Mouse (Mus musculus): Measurements from ENCODE around the gene Gm49345. TPM values are rescaled to one million over a fixed set of nuclear protein-coding genes. Genes with fewer than 3 reads are reported as not detected.
A peak's percentile ranks its signal among the peaks of the same experiment; 100 is the strongest.

Gene Gm49345
- total and polyA plus RNA-seq, 3 experiments, result 1.2 TPM; not detected in 2

DNA sequence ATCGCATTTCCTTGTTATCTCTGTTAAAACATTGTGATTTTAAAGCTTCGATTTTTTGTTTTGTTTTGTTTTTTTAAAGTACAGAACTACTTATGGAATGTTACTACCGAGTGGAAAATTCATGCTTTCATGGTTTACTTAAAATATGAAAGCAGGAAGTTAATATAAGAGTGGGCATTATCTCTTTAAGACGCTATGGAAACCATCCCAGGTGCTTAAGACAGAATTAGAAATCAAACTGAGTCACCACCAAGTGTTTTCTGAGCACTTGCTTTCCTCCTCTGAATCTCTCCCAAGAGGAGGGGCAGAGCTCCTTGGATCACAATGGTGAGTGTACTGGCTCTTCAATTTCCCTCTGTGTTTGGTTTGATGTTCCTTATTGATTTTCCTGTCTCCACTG, 27.5 kb downstream of the Gm49345 start:
- Histone ChIP-seq H3K4me2 (ENCODE audit: insufficient read depth, low read depth, poor library complexity, severe bottlenecking) (no peak overlapping the region; the same call in 1 of the 2 replicates), H3K36me3 (replicated peaks in 1 of 2; ENCODE audit: control insufficient read depth in 1 of 2, insufficient read depth in 1 of 2, low read length in 1 of 2) (peaks cover 0 to 5% of the 10 kb centered on the region in 2 experiments), H3K4me1 (ENCODE audit: control insufficient read depth in 1 of 2, insufficient read depth in 2 of 2) (peaks cover 0 to 5% of the 10 kb centered on the region in 2 experiments; a peak in 2 of 4 replicates), H3K27me3 (replicated peaks) (no peaks in the 10 kb centered on the region), H3K9me3 (replicated peaks; ENCODE audit: low read length) (no peaks in the 10 kb centered on the region), H3K79me2 (replicated peaks; ENCODE audit: control insufficient read depth, extremely low read depth, insufficient read depth, poor library complexity, severe bottlenecking) (no peaks in the 10 kb centered on the region), H3K9ac (ENCODE audit: insufficient read depth, low read depth) (no peak overlapping the region), H3K27ac (ENCODE audit: insufficient read depth, low read depth) (no peak overlapping the region), H3K4me3 (replicated peaks in 1 of 3; ENCODE audit: low read depth in 2 of 3, low read length in 2 of 3, poor library complexity in 1 of 3) (no peak overlapping the region)
- DNase-seq (ENCODE audit: extremely low read depth), result peak; percentile 17
- in situ Hi-C loops (cut with MboI; ENCODE audit: low pct_ligation_motif_present, low pct_unique_long_range_greater_than_20kb, low sequenced_read_pairs), result no loop called here
- dilution Hi-C loops (cut with MboI; ENCODE audit: extremely low pct_ligation_motif_present, extremely low pct_unique_long_range_greater_than_20kb, low sequenced_read_pairs), result no loop called here
- TF ChIP-seq HCFC1 (IDR thresholded peaks at IDR 0.05; ENCODE audit: low read depth, low read length), result no peak
- no peak for TF ChIP-seq POLR2A (IDR thresholded peaks at IDR 0.05; ENCODE audit: low read depth, low read length)
- TF ChIP-seq ZKSCAN1 (IDR thresholded peaks at IDR 0.05; ENCODE audit: borderline replicate concordance, low read depth, low read length), result no peak
- no peak for TF ChIP-seq ZC3H11A (IDR thresholded peaks at IDR 0.05; ENCODE audit: low read depth, low read length)
- no peak for TF ChIP-seq NELFE (IDR thresholded peaks at IDR 0.05; ENCODE audit: low read depth, low read length)
- no peak for TF ChIP-seq MXI1 (IDR thresholded peaks at IDR 0.05; ENCODE audit: low read depth, low read length)

DNA sequence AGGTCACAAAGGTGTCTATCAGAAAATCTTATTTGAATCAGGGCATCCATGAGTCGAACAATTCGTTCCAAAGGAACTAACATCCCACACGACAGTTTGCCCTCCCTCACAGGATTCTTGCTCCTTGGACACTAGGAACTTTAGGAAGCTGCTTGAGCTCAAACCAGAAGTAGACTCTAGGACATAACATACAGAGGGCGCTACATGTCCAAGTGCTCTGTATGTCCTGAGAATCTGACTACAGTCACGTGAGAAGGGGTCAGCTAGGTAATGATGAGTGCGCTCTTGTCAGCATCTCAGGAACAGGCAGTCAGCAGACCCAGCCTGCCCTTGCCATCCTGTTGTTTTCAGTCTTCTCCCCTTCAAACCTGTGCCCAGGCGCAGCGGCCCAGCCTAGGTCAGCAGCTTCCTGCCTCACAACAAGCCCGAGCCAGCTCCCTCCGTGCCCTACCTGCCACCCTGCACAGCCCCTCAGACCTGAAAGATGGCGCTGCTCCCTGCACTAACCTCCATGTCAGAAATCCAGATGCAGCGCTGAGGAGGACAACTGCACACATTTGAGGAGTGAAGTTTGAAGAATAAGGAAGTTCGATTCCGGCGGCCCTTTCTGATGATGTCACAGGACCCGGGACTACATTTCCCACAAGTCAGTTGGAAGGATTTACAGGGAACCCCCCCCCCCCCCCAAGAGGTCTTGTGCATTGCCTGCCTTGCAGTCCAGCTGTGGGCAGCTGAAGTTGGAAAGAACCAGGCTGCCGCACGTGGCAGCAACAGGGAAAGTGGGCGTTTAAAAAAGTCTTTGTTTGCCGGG, 28.3 kb downstream of the Gm49345 start, which contains the start of gene Zfp729b:
Gene Zfp729b, minus strand, starts transcription at position 642 of the 811 bp plus-strand sequence.
- no peaks in the 10 kb centered on the region for H3K79me2 ChIP-seq (replicated peaks; ENCODE audit: control insufficient read depth, extremely low read depth, insufficient read depth, poor library complexity, severe bottlenecking)
- H3K27ac ChIP-seq (ENCODE audit: insufficient read depth, low read depth), result peak within 1 kb of the TSS; percentile 68
- H3K9me3 ChIP-seq (replicated peaks; ENCODE audit: low read length), result no peaks in the 10 kb centered on the region
- dilution Hi-C loops (cut with MboI; ENCODE audit: extremely low pct_ligation_motif_present, extremely low pct_unique_long_range_greater_than_20kb, low sequenced_read_pairs), result no loop called here
- peak; percentile 91 for DNase-seq (ENCODE audit: extremely low read depth)
- H3K36me3 ChIP-seq (replicated peaks in 1 of 2; ENCODE audit: control insufficient read depth in 1 of 2, insufficient read depth in 1 of 2, low read length in 1 of 2), result peaks cover 0 to 5% of the 10 kb centered on the region in 2 experiments
- H3K4me2 ChIP-seq (ENCODE audit: insufficient read depth, low read depth, poor library complexity, severe bottlenecking), result peak within 1 kb of the TSS; percentile 77
- no peaks in the 10 kb centered on the region for H3K27me3 ChIP-seq (replicated peaks)
- in situ Hi-C loops (cut with MboI; ENCODE audit: low pct_ligation_motif_present, low pct_unique_long_range_greater_than_20kb, low sequenced_read_pairs), result no loop called here
- peaks cover 0 to 5% of the 10 kb centered on the region in 2 experiments; a peak in 2 of 4 replicates for H3K4me1 ChIP-seq (ENCODE audit: control insufficient read depth in 1 of 2, insufficient read depth in 2 of 2)
- H3K4me3 ChIP-seq (replicated peaks in 1 of 3; ENCODE audit: low read depth in 2 of 3, low read length in 2 of 3, poor library complexity in 1 of 3), result peak within 1 kb of the TSS; percentile 57 to 79 (median 79)
- peak within 1 kb of the TSS; percentile 43; the same call in 1 of the 2 replicates for H3K9ac ChIP-seq (ENCODE audit: insufficient read depth, low read depth)
- peak; percentile 68 for TF ChIP-seq USF1 (IDR thresholded peaks at IDR 0.05; ENCODE audit: low read depth, low read length)
- peak; percentile 94 for TF ChIP-seq ELF1 (IDR thresholded peaks at IDR 0.05; ENCODE audit: low read depth, low read length)
- peak; percentile 29; the same call in 1 of the 2 replicates for TF ChIP-seq IRF4 (IDR thresholded peaks at IDR 0.05; ENCODE audit: low read depth, low read length)
- TF ChIP-seq ETS1 (conservative IDR thresholded peaks at IDR 0.05; ENCODE audit: low read depth, low read length), result peak; percentile 23; the same call in 1 of the 2 replicates
- no peak for TF ChIP-seq ZKSCAN1 (IDR thresholded peaks at IDR 0.05; ENCODE audit: borderline replicate concordance, low read depth, low read length)
- TF ChIP-seq MYC (IDR thresholded peaks at IDR 0.05; ENCODE audit: low read depth, low read length), result peak; percentile 46
- TF ChIP-seq ZNF384 (IDR thresholded peaks at IDR 0.05; ENCODE audit: low read depth, low read length), result no peak
- peak; percentile 50; the same call in 1 of the 2 replicates for TF ChIP-seq MEF2A (IDR thresholded peaks at IDR 0.05; ENCODE audit: borderline replicate concordance, low read depth, low read length)
- TF ChIP-seq HCFC1 (IDR thresholded peaks at IDR 0.05; ENCODE audit: low read depth, low read length), result peak; percentile 91
- TF ChIP-seq ZC3H11A (IDR thresholded peaks at IDR 0.05; ENCODE audit: low read depth, low read length), result no peak
- no peak for TF ChIP-seq ZMIZ1 (IDR thresholded peaks at IDR 0.05; ENCODE audit: low read depth, low read length)
- TF ChIP-seq RCOR1 (conservative IDR thresholded peaks at IDR 0.05; ENCODE audit: low read depth, low read length), result no peak
- TF ChIP-seq NRF1 (IDR thresholded peaks at IDR 0.05; ENCODE audit: low read depth, low read length), result no peak
- no peak for TF ChIP-seq PAX5 (IDR thresholded peaks at IDR 0.05; ENCODE audit: low read length)
- TF ChIP-seq GABPA (IDR thresholded peaks at IDR 0.05; ENCODE audit: insufficient replicate concordance, low read depth, low read length), result peak; percentile 59; the same call in 1 of the 2 replicates
- TF ChIP-seq SIN3A (IDR thresholded peaks at IDR 0.05; ENCODE audit: low read length), result peak; percentile 91
- TF ChIP-seq BHLHE40 (IDR thresholded peaks at IDR 0.05; ENCODE audit: low read depth, low read length), result peak; percentile 92
- TF ChIP-seq CHD1 (IDR thresholded peaks at IDR 0.05; ENCODE audit: low read depth, low read length), result no peak
- TF ChIP-seq UBTF (IDR thresholded peaks at IDR 0.05; ENCODE audit: low read depth, low read length), result no peak
- TF ChIP-seq TBP (conservative IDR thresholded peaks at IDR 0.05; ENCODE audit: low read depth, low read length), result no peak
- TF ChIP-seq POLR2A (IDR thresholded peaks at IDR 0.05; ENCODE audit: low read depth, low read length), result peak; percentile 40; the same call in 1 of the 2 replicates
- TF ChIP-seq TCF12 (IDR thresholded peaks at IDR 0.05; ENCODE audit: low read depth, low read length), result 0 out of 2 replicates have a peak, but pooled peaks have one; percentile 21
- TF ChIP-seq SMC3 (IDR thresholded peaks at IDR 0.05; ENCODE audit: low read depth, low read length), result peak; percentile 42
- TF ChIP-seq E2F4 (IDR thresholded peaks at IDR 0.05; ENCODE audit: insufficient replicate concordance, low read depth, low read length), result no peak
- peak; percentile 34 for TF ChIP-seq RAD21 (IDR thresholded peaks at IDR 0.05; ENCODE audit: low read depth, low read length)
- peak; percentile 89; the same call in 1 of the 2 replicates for TF ChIP-seq KAT2A (IDR thresholded peaks at IDR 0.05; ENCODE audit: insufficient replicate concordance, low read length)
- no peak for TF ChIP-seq POLR2AphosphoS2 (IDR thresholded peaks at IDR 0.05; ENCODE audit: low read depth, low read length)
